ENCODE assay signal across 13 mouse cellular contexts in genomic region chr14:47000096-47000736, GRCm38 (mm10).
DNase-seq lines count a peak whose midpoint lies in the region; ATAC-seq and TF ChIP-seq lines count a peak whose summit lies in the region.
"Had no signal": no experiment of that assay in that cellular context is flagged by ENCODE, and none has a peak within 500 bp of the region (broad histone marks: within the 10 kb centered on the region; RNA-seq: fewer than 3 reads in every experiment).

No protein-coding gene starts in this region.

- H3K36me3 ChIP-seq in heart, embryonic 11.5 days (ENCODE audit: control insufficient read depth, insufficient read depth, low read length): no peaks in the 10 kb centered on the region
- no peaks in the 10 kb centered on the region for H3K36me3 ChIP-seq in heart, embryonic 13.5 days
- no peaks in the 10 kb centered on the region for H3K36me3 ChIP-seq in myocyte (ENCODE audit: control insufficient read depth, insufficient read depth)

- no peaks in the 10 kb centered on the region for H3K9me3 ChIP-seq in heart, embryonic 11.5 days (replicated peaks; ENCODE audit: control insufficient read depth, low read length)
- H3K9me3 ChIP-seq in heart, embryonic 13.5 days: no peaks in the 10 kb centered on the region

- no peak overlapping the region for H3ac ChIP-seq in myocyte (ENCODE audit: control insufficient read depth, insufficient read length)

- H3K9ac ChIP-seq in heart, embryonic 11.5 days (ENCODE audit: low read depth, low read length): no peak overlapping the region
- no peak overlapping the region for H3K9ac ChIP-seq in heart, embryonic 13.5 days
- H3K9ac ChIP-seq: liver, embryonic 14.5 days had no signal

- H3K4me1 ChIP-seq in heart, embryonic 11.5 days (ENCODE audit: control insufficient read depth, insufficient read depth, low read length): peaks cover 24% of the 10 kb centered on the region; the same call in 1 of the 2 replicates
- H3K4me1 ChIP-seq in heart, embryonic 13.5 days: peaks cover 68% of the 10 kb centered on the region

- WGBS in heart, embryonic 11.5 days (ENCODE audit: insufficient replicate concordance): 63% methylated on average over 11 of the region's 11 CpGs
- WGBS in heart, embryonic 13.5 days: 57% methylated on average over 11 of the region's 11 CpGs

- no peak overlapping the region for H3K4me3 ChIP-seq in heart, embryonic 11.5 days (ENCODE audit: low read depth, low read length)
- H3K4me3 ChIP-seq in heart, embryonic 13.5 days: no peak overlapping the region
- H3K4me3 ChIP-seq in myocyte: no peak overlapping the region

- ATAC-seq in heart, embryonic 11.5 days (replicated peaks; ENCODE audit: insufficient number of reproducible peaks, low FRiP score, low TSS enrichment): no peak
- ATAC-seq in heart, embryonic 13.5 days (ENCODE audit: extremely low read depth, insufficient number of reproducible peaks, low FRiP score, low TSS enrichment): no peak
- ATAC-seq: intestine, embryonic 16.5 days had no signal

- TF ChIP-seq POLR2A in myocyte (IDR thresholded peaks at IDR 0.05; ENCODE audit: insufficient read length, low read depth): no peak

- H3K79me2 ChIP-seq in myocyte (ENCODE audit: control insufficient read depth, insufficient read depth): peaks cover 44% of the 10 kb centered on the region

- no peak overlapping the region for H3K4me2 ChIP-seq in heart, embryonic 11.5 days
- H3K4me2 ChIP-seq in heart, embryonic 13.5 days: no peak overlapping the region
- peak overlapping the region; percentile 50 for H3K4me2 ChIP-seq in myocyte (ENCODE audit: low read depth)

- H3K27me3 ChIP-seq in heart, embryonic 11.5 days (ENCODE audit: control insufficient read depth, insufficient read depth, low read length): no peaks in the 10 kb centered on the region
- H3K27me3 ChIP-seq in heart, embryonic 13.5 days (replicated peaks): no peaks in the 10 kb centered on the region
- H3K27me3 ChIP-seq in myocyte (ENCODE audit: control insufficient read depth, insufficient read depth, insufficient read length): no peaks in the 10 kb centered on the region

- peak; percentile 37 for DNase-seq in heart, adult 8-10 months (ENCODE audit: low spot score)
- DNase-seq in lung, postnatal 10 days: peak; percentile 33
- no peak for DNase-seq in lung, postnatal 4 days
- no peak for DNase-seq in cerebellum, adult 9-10 months
- no peak for DNase-seq in c-Kit-positive CD71-positive TER-119-positive erythroid progenitor cells, embryonic 14.5 days (ENCODE audit: low spot score)
- DNase-seq: cerebellum, adult 8-10 months; gastrocnemius, postnatal 10 days; thymus, postnatal 25 days had no signal

- H3K27ac ChIP-seq in heart, embryonic 11.5 days (ENCODE audit: low read depth, low read length): no peak overlapping the region
- 0 out of 2 replicates have a peak overlapping the region, but pooled peaks have one; percentile 15 for H3K27ac ChIP-seq in heart, embryonic 13.5 days (replicated peaks)
- H3K27ac ChIP-seq: liver, embryonic 14.5 days had no signal

TF ChIP-seq in myocyte, 11 proteins besides CTCF, POLR2A, EP300 and RAD21:
- no peak for TF ChIP-seq MYOD1 (IDR thresholded peaks at IDR 0.05; ENCODE audit: control insufficient read depth in 1 of 3, insufficient read length in 2 of 3, low read depth in 2 of 3)
- no peak for TF ChIP-seq SRF (IDR thresholded peaks at IDR 0.05; ENCODE audit: control insufficient read depth, insufficient read length, low read depth)
- TF ChIP-seq USF1 (IDR thresholded peaks at IDR 0.05; ENCODE audit: low read depth): no peak
- TF ChIP-seq E2F4 (IDR thresholded peaks at IDR 0.05; ENCODE audit: insufficient read depth): no peak
- no peak for TF ChIP-seq TCF12 (IDR thresholded peaks at IDR 0.05; ENCODE audit: insufficient read depth, poor library complexity, severe bottlenecking)
- no peak for TF ChIP-seq MAX (IDR thresholded peaks at IDR 0.05; ENCODE audit: low read depth)
- TF ChIP-seq TCF3 (IDR thresholded peaks at IDR 0.05; ENCODE audit: insufficient read length, low read depth): no peak
- no peak for TF ChIP-seq MYOG (IDR thresholded peaks at IDR 0.05; ENCODE audit: control insufficient read depth in 1 of 3, insufficient read depth in 1 of 3, insufficient read length in 2 of 3, low read depth in 2 of 3)
- TF ChIP-seq CEBPB (IDR thresholded peaks at IDR 0.05; ENCODE audit: insufficient read depth, poor library complexity, severe bottlenecking): no peak
- TF ChIP-seq POLR2AphosphoS2 (IDR thresholded peaks at IDR 0.05; ENCODE audit: insufficient read length, low read depth): no peak
- no peak for TF ChIP-seq REST (IDR thresholded peaks at IDR 0.05; ENCODE audit: insufficient read depth, insufficient read length)
TF ChIP-seq in myocyte: peak in this region for 0.

Comparison
In these comparisons a context has a peak if more than half of its experiments do, and no peak if none do; other contexts are left out.
1. DNase-seq: peak in heart, adult 8-10 months (single experiment) and lung, postnatal 10 days (single experiment); none in lung, postnatal 4 days (0 of 2), cerebellum, adult 9-10 months (single experiment) and c-Kit-positive CD71-positive TER-119-positive erythroid progenitor cells, embryonic 14.5 days (single experiment).